Mouse (Mus musculus) E14TG2a.4 (cell line): ENCODE measurements around the gene Pign.

ENCODE experiments used
- CTCF ChIP-seq: conservative IDR thresholded peaks from 2 replicates; pipeline ENCODE4 v1.5.1; 2014; ENCODE audit warnings: low read length
- NANOG ChIP-seq: IDR thresholded peaks from 2 replicates; pipeline ENCODE4 v1.6.1; 2014; ENCODE audit warnings: borderline replicate concordance, low read length, mixed read lengths
- POU5F1 ChIP-seq: IDR thresholded peaks from 2 replicates; pipeline ENCODE4 v1.6.1; 2014; ENCODE audit warnings: low read length, borderline replicate concordance

GRCm38 (mm10) chr1:105630481-105630880 is 33.0 kb downstream of the Pign start:
- TF ChIP-seq CTCF (peak; percentile 57), NANOG (no peak), POU5F1 (no peak)
